Mouse (Mus musculus) lung, embryonic 16.5 days (tissue): ENCODE data around the gene Synm. TPM values are rescaled to one million over a fixed set of nuclear protein-coding genes. Genes with fewer than 3 reads are reported as not detected.

Source experiments
- ATAC-seq: fragments of 200-750 bp; cut with Nextera tagmentation; 2 replicates; pipeline ENCODE4 v1.8.0; 2017; ENCODE audit warnings: low read depth, mild to moderate bottlenecking, moderate library complexity
- H3K27ac ChIP-seq: fragments of 300-500 bp; sonication (generic); 2 replicates; pipeline ENCODE4 v1.5.1; 2014; ENCODE audit warnings: mild to moderate bottlenecking, control low read depth, low read length
- H3K27me3 ChIP-seq: fragments of 300-500 bp; sonication (generic); 2 replicates; pipeline ENCODE4 v1.6.1; 2014; ENCODE audit warnings: low read depth, low read length, mixed read lengths; ENCODE audit not compliant: control insufficient read depth, insufficient read depth
- H3K36me3 ChIP-seq: fragments of 300-500 bp; sonication (generic); 2 replicates; pipeline ENCODE4 v1.6.1; 2014; ENCODE audit warnings: low read length; ENCODE audit not compliant: control insufficient read depth, insufficient read depth
- H3K4me1 ChIP-seq: fragments of 300-500 bp; sonication (generic); replicated peaks from 2 replicates; pipeline ENCODE4 v1.6.1; 2014; ENCODE audit warnings: low read length, mixed read lengths; ENCODE audit not compliant: control insufficient read depth, insufficient read depth
- H3K4me2 ChIP-seq: fragments of 300-500 bp; sonication (generic); 2 replicates; pipeline ENCODE4 v1.6.1; 2014; ENCODE audit warnings: low read depth, low read length, control low read depth
- H3K4me3 ChIP-seq: fragments of 300-500 bp; sonication (generic); 2 replicates; pipeline ENCODE4 v1.5.1; 2014; ENCODE audit warnings: mild to moderate bottlenecking, low read length, control low read depth
- H3K9ac ChIP-seq: fragments of 300-500 bp; sonication (generic); 2 replicates; pipeline ENCODE4 v1.6.1; 2014; ENCODE audit warnings: low read length, control low read depth
- H3K9me3 ChIP-seq: fragments of 300-500 bp; sonication (generic); 2 replicates; pipeline ENCODE4 v1.6.1; 2016; ENCODE audit warnings: low read length; ENCODE audit not compliant: control insufficient read depth
- WGBS: fragments of 180-500 bp; shearing (Covaris S2); extraction: QIAGEN DNeasy Blood & Tissue Kit; methylation state at CpG from one replicate; pipeline ENCODE4 v1.1.7; 2014; 5-methylcytosine and 5-hydroxymethylcytosine counted together
- polyA plus RNA-seq: library from polyadenylated mRNA; unstranded; fragments of >200 nt; fragmentation: Nextera tagmentation; extraction: Ambion mirVana; gene quantifications from 2 replicates; pipeline ENCODE4 v1.2.1, GENCODE M21; 2015

Gene Synm
- polyA plus RNA-seq, 1 experiment from 2014 or later, result 12.9 TPM

- Histone ChIP-seq H3K9ac (no peak overlapping the region), H3K4me1 (peaks cover 9% of the 10 kb centered on the region; the same call in 1 of the 2 replicates), H3K36me3 (no peaks in the 10 kb centered on the region), H3K9me3 (no peaks in the 10 kb centered on the region), H3K4me2 (peak overlapping the region; percentile 17; the same call in 1 of the 2 replicates), H3K27me3 (no peaks in the 10 kb centered on the region), H3K4me3 (no peak overlapping the region), H3K27ac (no peak overlapping the region)
- 10% methylated on average over 10 of the region's 10 CpGs for WGBS
- ATAC-seq, result 0 out of 2 replicates have a peak, but pooled peaks have one; percentile 48
Observed at GRCm38 (mm10) chr7:67788713-67789112, 29.2 kb upstream of the Synm start.

DNA sequence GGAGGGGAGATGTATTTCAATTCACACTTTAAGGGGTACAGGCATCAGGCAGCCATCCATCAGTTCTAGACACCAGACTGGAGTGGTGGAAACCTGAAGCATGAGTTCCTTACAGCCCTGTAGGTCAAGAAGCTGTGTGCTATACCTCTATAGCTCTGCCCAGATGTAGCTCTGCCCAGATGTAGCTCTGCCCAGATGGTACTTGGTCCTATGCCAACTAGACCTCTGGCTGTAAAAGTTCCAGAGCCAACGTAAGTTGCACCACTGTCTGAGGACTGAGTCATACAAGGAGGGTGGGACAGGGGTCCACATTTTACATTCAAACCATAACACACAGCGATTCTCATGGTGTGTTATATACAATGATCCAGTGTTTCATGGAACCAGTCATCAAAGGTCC, 28.3 kb upstream of the Synm start:
- Histone ChIP-seq H3K4me3 (no peak overlapping the region), H3K9ac (no peak overlapping the region), H3K36me3 (no peaks in the 10 kb centered on the region), H3K27me3 (no peaks in the 10 kb centered on the region), H3K9me3 (no peaks in the 10 kb centered on the region), H3K4me2 (no peak overlapping the region), H3K27ac (no peak overlapping the region), H3K4me1 (peaks cover 4% of the 10 kb centered on the region; the same call in 1 of the 2 replicates)
- no peak for ATAC-seq
- 60% methylated on average over 2 of the region's 2 CpGs for WGBS

GRCm38 (mm10) chr7:67776636-67777305, 17.2 kb upstream of the Synm start:
- ATAC-seq, result no peak
- Histone ChIP-seq H3K4me1 (peaks cover 10% of the 10 kb centered on the region), H3K9ac (no peak overlapping the region), H3K27ac (peak overlapping the region; percentile 53), H3K4me3 (no peak overlapping the region), H3K4me2 (no peak overlapping the region), H3K9me3 (peaks cover 4% of the 10 kb centered on the region; the same call in 1 of the 2 replicates), H3K27me3 (no peaks in the 10 kb centered on the region), H3K36me3 (no peaks in the 10 kb centered on the region)
- WGBS, result 39% methylated on average over 12 of the region's 12 CpGs

DNA sequence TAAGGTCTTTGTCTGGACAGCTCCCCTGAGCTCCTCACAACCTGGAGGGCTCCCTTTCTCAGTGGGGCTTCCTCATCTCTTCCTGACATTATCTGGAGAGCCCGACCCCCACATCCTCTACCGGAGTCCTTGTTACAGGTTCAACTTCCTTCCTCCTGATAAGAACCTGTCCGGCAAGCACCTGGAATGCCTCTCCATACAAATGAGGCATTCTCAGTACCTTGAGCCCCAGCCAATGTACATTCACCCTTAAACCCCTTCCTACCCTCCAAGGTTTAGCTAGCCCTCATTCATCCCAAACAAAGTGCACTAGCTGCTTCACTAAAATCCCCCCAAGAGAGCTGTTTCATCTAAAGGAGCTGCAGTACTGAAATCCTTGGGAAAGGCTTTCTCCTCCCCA, 16.1 kb upstream of the Synm start:
- peaks cover 10% of the 10 kb centered on the region for H3K4me1 ChIP-seq
- H3K36me3 ChIP-seq, result no peaks in the 10 kb centered on the region
- H3K4me3 ChIP-seq, result no peak overlapping the region
- peak overlapping the region; percentile 69 for H3K27ac ChIP-seq
- peaks cover 4% of the 10 kb centered on the region; the same call in 1 of the 2 replicates for H3K9me3 ChIP-seq
- no peak overlapping the region for H3K4me2 ChIP-seq
- no peaks in the 10 kb centered on the region for H3K27me3 ChIP-seq
- H3K9ac ChIP-seq, result no peak overlapping the region
- WGBS, result 42% methylated on average over 3 of the region's 3 CpGs
- peak; percentile 75 for ATAC-seq

- ATAC-seq, result no peak
- Histone ChIP-seq H3K9ac (no peak overlapping the region), H3K4me3 (no peak overlapping the region), H3K27ac (no peak overlapping the region), H3K4me1 (peaks cover 10% of the 10 kb centered on the region), H3K9me3 (peaks cover 4% of the 10 kb centered on the region; the same call in 1 of the 2 replicates), H3K27me3 (no peaks in the 10 kb centered on the region), H3K4me2 (no peak overlapping the region), H3K36me3 (no peaks in the 10 kb centered on the region)
- 84% methylated on average over 9 of the region's 9 CpGs for WGBS
Observed at GRCm38 (mm10) chr7:67772231-67772630, 12.7 kb upstream of the Synm start.

DNA sequence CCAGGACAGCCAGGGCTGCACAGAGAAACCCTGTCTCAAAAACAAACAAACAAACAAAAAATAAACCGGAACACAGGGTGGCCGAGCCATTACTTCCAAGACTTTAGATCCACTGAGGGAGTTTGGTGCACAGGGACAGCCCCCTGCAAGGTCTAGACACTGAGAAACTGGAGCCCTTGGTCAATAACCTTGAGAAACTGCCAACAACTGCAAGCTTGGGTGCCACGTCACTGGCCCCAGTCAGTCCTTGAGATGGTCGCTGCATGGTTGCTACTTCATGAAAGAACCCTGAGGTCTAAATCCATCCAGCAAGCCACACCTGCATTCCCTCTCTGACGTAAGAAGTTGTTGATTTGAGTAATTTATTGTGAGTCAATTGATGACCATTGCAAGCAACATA, 9.9 kb upstream of the Synm start:
- Histone ChIP-seq H3K27ac (no peak overlapping the region), H3K27me3 (no peaks in the 10 kb centered on the region), H3K4me1 (no peaks in the 10 kb centered on the region), H3K4me3 (no peak overlapping the region), H3K36me3 (no peaks in the 10 kb centered on the region), H3K9me3 (peaks cover 4% of the 10 kb centered on the region; the same call in 1 of the 2 replicates), H3K9ac (no peak overlapping the region), H3K4me2 (no peak overlapping the region)
- WGBS, result 89% methylated on average over 5 of the region's 5 CpGs
- no peak for ATAC-seq

GRCm38 (mm10) chr7:67768125-67768524, 8.6 kb upstream of the Synm start:
- Histone ChIP-seq H3K4me3 (no peak overlapping the region), H3K36me3 (no peaks in the 10 kb centered on the region), H3K4me2 (no peak overlapping the region), H3K27ac (no peak overlapping the region), H3K9me3 (no peaks in the 10 kb centered on the region), H3K4me1 (no peaks in the 10 kb centered on the region), H3K27me3 (no peaks in the 10 kb centered on the region), H3K9ac (no peak overlapping the region)
- peak; percentile 54; the same call in 1 of the 2 replicates for ATAC-seq
- 57% methylated on average over 3 of the region's 3 CpGs for WGBS

DNA sequence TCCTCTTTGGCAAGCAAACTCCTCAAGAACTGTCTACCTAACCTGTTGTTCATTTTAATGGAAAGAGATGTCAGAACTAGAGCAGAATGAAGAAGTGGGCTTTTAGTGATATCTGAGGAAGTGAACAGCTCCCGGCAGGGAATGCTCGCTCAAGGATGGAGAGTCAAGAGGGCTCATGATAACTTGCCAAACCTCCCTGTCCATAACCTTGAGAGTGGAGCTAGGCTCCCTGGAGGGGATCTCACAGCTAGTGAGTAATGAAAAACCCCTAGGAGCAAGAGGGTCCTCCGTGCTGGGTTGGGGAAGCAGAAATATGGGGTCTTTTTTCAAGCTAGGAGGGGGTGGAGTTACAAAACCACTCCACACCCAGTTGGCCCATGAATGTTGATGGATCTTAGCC, 4.1 kb upstream of the Synm start:
- no peak overlapping the region for H3K4me3 ChIP-seq
- no peak overlapping the region for H3K27ac ChIP-seq
- H3K4me1 ChIP-seq, result peaks cover 3% of the 10 kb centered on the region; the same call in 1 of the 2 replicates
- ATAC-seq, result no peak
- no peak overlapping the region for H3K4me2 ChIP-seq
- H3K27me3 ChIP-seq, result peaks cover 4% of the 10 kb centered on the region; the same call in 1 of the 2 replicates
- no peak overlapping the region for H3K9ac ChIP-seq
- 36% methylated on average over 3 of the region's 3 CpGs for WGBS
- no peaks in the 10 kb centered on the region for H3K9me3 ChIP-seq
- no peaks in the 10 kb centered on the region for H3K36me3 ChIP-seq

- peak; percentile 79 for ATAC-seq
- no peaks in the 10 kb centered on the region for H3K9me3 ChIP-seq
- H3K4me3 ChIP-seq, result peak overlapping the region; percentile 59
- peak overlapping the region; percentile 71 for H3K9ac ChIP-seq
- H3K4me2 ChIP-seq, result peak overlapping the region; percentile 100
- H3K27ac ChIP-seq, result peak overlapping the region; percentile 83
- WGBS, result under 1% methylated on average over 84 of the region's 92 CpGs
- H3K27me3 ChIP-seq, result peaks cover 4% of the 10 kb centered on the region; the same call in 1 of the 2 replicates
- peaks cover 8% of the 10 kb centered on the region; the same call in 1 of the 2 replicates for H3K4me1 ChIP-seq
- H3K36me3 ChIP-seq, result no peaks in the 10 kb centered on the region
Observed at GRCm38 (mm10) chr7:67758858-67759628, 499 bp downstream of the Synm start.
